Mouse (Mus musculus) myocyte (in vitro differentiated cells): Measurements from ENCODE around the gene Zmynd19. TPM values are rescaled to one million over a fixed set of nuclear protein-coding genes. Genes with fewer than 3 reads are reported as not detected.

Experiments
- H3K27me3 ChIP-seq: one replicate; pipeline ENCODE4 v1.6.1; 2011; ENCODE audit not compliant: control insufficient read depth, insufficient read depth, insufficient read length
- H3K36me3 ChIP-seq: one replicate; pipeline ENCODE4 v1.6.1; 2011; ENCODE audit not compliant: control insufficient read depth, insufficient read depth
- H3K4me2 ChIP-seq: one replicate; pipeline ENCODE4 v1.6.1; 2011; ENCODE audit warnings: low read depth, control low read depth
- H3K4me3 ChIP-seq: one replicate; pipeline ENCODE4 v1.5.1; 2011; ENCODE audit warnings: mild to moderate bottlenecking, control low read depth, moderate library complexity
- H3K79me2 ChIP-seq: one replicate; pipeline ENCODE4 v1.6.1; 2011; ENCODE audit not compliant: control insufficient read depth, insufficient read depth
- H3ac ChIP-seq: one replicate; pipeline ENCODE4 v1.6.1; 2011; ENCODE audit not compliant: control insufficient read depth, insufficient read length
- CEBPB ChIP-seq: IDR thresholded peaks from 2 replicates; pipeline ENCODE4 v1.6.1; 2011; ENCODE audit warnings: mild to moderate bottlenecking, moderate library complexity; ENCODE audit not compliant: poor library complexity, insufficient read depth, severe bottlenecking
- E2F4 ChIP-seq: IDR thresholded peaks from one replicate; pipeline ENCODE4 v1.6.1; 2011; ENCODE audit warnings: mild to moderate bottlenecking, control low read depth, moderate library complexity; ENCODE audit not compliant: insufficient read depth
- MAX ChIP-seq: IDR thresholded peaks from one replicate; pipeline ENCODE4 v1.6.1; 2011; ENCODE audit warnings: low read depth, mild to moderate bottlenecking, control low read depth
- MYOD1 ChIP-seq, 3 experiments: IDR thresholded peaks; one replicate each; pipeline ENCODE4 v1.6.1; 2011; ENCODE audit warnings: control low read depth in 2 of 3, low read depth in 2 of 3, mild to moderate bottlenecking in 2 of 3, moderate library complexity in 1 of 3; ENCODE audit not compliant: insufficient read length in 2 of 3, control insufficient read depth in 1 of 3
- MYOG ChIP-seq, 3 experiments: IDR thresholded peaks; one replicate each; pipeline ENCODE4 v1.6.1; 2011; ENCODE audit warnings: control low read depth in 2 of 3, low read depth in 2 of 3, mild to moderate bottlenecking in 2 of 3; ENCODE audit not compliant: insufficient read length in 2 of 3, control insufficient read depth in 1 of 3, insufficient read depth in 1 of 3
- POLR2A ChIP-seq: IDR thresholded peaks from one replicate; pipeline ENCODE4 v1.6.1; 2011; ENCODE audit warnings: low read depth, mild to moderate bottlenecking, control low read depth, moderate library complexity; ENCODE audit not compliant: insufficient read length
- POLR2AphosphoS2 ChIP-seq: IDR thresholded peaks from one replicate; pipeline ENCODE4 v1.6.1; 2011; ENCODE audit warnings: low read depth, control low read depth; ENCODE audit not compliant: insufficient read length
- REST ChIP-seq: IDR thresholded peaks from one replicate; pipeline ENCODE4 v1.6.1; 2011; ENCODE audit warnings: mild to moderate bottlenecking, control low read depth, moderate library complexity; ENCODE audit not compliant: insufficient read depth, insufficient read length
- SRF ChIP-seq: IDR thresholded peaks from one replicate; pipeline ENCODE4 v1.6.1; 2011; ENCODE audit warnings: low read depth; ENCODE audit not compliant: control insufficient read depth, insufficient read length
- TCF12 ChIP-seq: IDR thresholded peaks from one replicate; pipeline ENCODE4 v1.6.1; 2011; ENCODE audit warnings: mild to moderate bottlenecking, control low read depth; ENCODE audit not compliant: poor library complexity, insufficient read depth, severe bottlenecking
- TCF3 ChIP-seq: IDR thresholded peaks from one replicate; pipeline ENCODE4 v1.6.1; 2011; ENCODE audit warnings: low read depth, control low read depth; ENCODE audit not compliant: insufficient read length
- USF1 ChIP-seq: IDR thresholded peaks from one replicate; pipeline ENCODE4 v1.6.1; 2011; ENCODE audit warnings: low read depth, mild to moderate bottlenecking, control low read depth, moderate library complexity
- polyA plus RNA-seq: library from polyadenylated mRNA; unstranded; fragments of >200 nt; fragmentation: generic; extraction: Trizol; gene quantifications from one replicate; pipeline ENCODE4 v1.2.1, GENCODE M21; 2012; ENCODE audit warnings: missing spikeins

Gene Zmynd19
- polyA plus RNA-seq: 21.7 TPM

GRCm38 (mm10) chr2:24949421-24950188, at the start of gene Zmynd19:
Gene Zmynd19 (plus strand): TSS chr2:24949792.
- H3K27me3 ChIP-seq: peaks cover 14% of the 10 kb centered on the region
- peaks cover 6% of the 10 kb centered on the region for H3K36me3 ChIP-seq
- peak within 1 kb of the TSS; percentile 33 for H3K4me3 ChIP-seq
- peak within 1 kb of the TSS; percentile 96 for H3K4me2 ChIP-seq
- peak within 1 kb of the TSS; percentile 73 for H3ac ChIP-seq
- peaks cover 11% of the 10 kb centered on the region for H3K79me2 ChIP-seq
- TF ChIP-seq MYOD1 (IDR thresholded peaks at IDR 0.05; ENCODE audit: control insufficient read depth in 1 of 3, insufficient read length in 2 of 3, low read depth in 2 of 3) (no peak), MAX (no peak), SRF (peak; percentile 9), TCF3 (no peak), REST (no peak), TCF12 (no peak), POLR2A (peak; percentile 91), MYOG (IDR thresholded peaks at IDR 0.05; ENCODE audit: control insufficient read depth in 1 of 3, insufficient read depth in 1 of 3, insufficient read length in 2 of 3, low read depth in 2 of 3) (peak in 1 of 3 experiments; percentile 11), E2F4 (peak; percentile 65), POLR2AphosphoS2 (peak; percentile 76)

- Histone ChIP-seq H3ac (no peak overlapping the region), H3K4me3 (no peak overlapping the region), H3K4me2 (no peak overlapping the region), H3K36me3 (peaks cover 5% of the 10 kb centered on the region), H3K27me3 (no peaks in the 10 kb centered on the region), H3K79me2 (peaks cover 92% of the 10 kb centered on the region)
- TF ChIP-seq SRF: no peak
- TF ChIP-seq POLR2AphosphoS2: no peak
- no peak for TF ChIP-seq MYOD1 (IDR thresholded peaks at IDR 0.05; ENCODE audit: control insufficient read depth in 1 of 3, insufficient read length in 2 of 3, low read depth in 2 of 3)
- TF ChIP-seq USF1: no peak
- TF ChIP-seq MAX: no peak
- no peak for TF ChIP-seq E2F4
- no peak for TF ChIP-seq TCF12
- TF ChIP-seq MYOG (IDR thresholded peaks at IDR 0.05; ENCODE audit: control insufficient read depth in 1 of 3, insufficient read depth in 1 of 3, insufficient read length in 2 of 3, low read depth in 2 of 3): no peak
- TF ChIP-seq CEBPB: no peak
- no peak for TF ChIP-seq POLR2A
- no peak for TF ChIP-seq TCF3
- no peak for TF ChIP-seq REST
These were observed 48.5 kb upstream of the Zmynd19 start for GRCm38 (mm10) chr2:24901055-24901454.

- no peak overlapping the region for H3K4me3 ChIP-seq
- H3K27me3 ChIP-seq: no peaks in the 10 kb centered on the region
- peaks cover under 1% of the 10 kb centered on the region for H3K36me3 ChIP-seq
- TF ChIP-seq MYOG (IDR thresholded peaks at IDR 0.05; ENCODE audit: control insufficient read depth in 1 of 3, insufficient read depth in 1 of 3, insufficient read length in 2 of 3, low read depth in 2 of 3) (no peak), TCF12 (no peak), USF1 (no peak), TCF3 (no peak), MAX (no peak), POLR2A (no peak), MYOD1 (IDR thresholded peaks at IDR 0.05; ENCODE audit: control insufficient read depth in 1 of 3, insufficient read length in 2 of 3, low read depth in 2 of 3) (no peak), REST (no peak)
- H3K79me2 ChIP-seq: peaks cover 92% of the 10 kb centered on the region
- H3ac ChIP-seq: no peak overlapping the region
- H3K4me2 ChIP-seq: no peak overlapping the region
These were observed 46.6 kb upstream of the Zmynd19 start for GRCm38 (mm10) chr2:24902999-24903398.

GRCm38 (mm10) chr2:24904823-24905652, 44.6 kb upstream of the Zmynd19 start:
- H3K4me3 ChIP-seq: no peak overlapping the region
- H3K79me2 ChIP-seq: peaks cover 100% of the 10 kb centered on the region
- H3K36me3 ChIP-seq: no peaks in the 10 kb centered on the region
- no peak overlapping the region for H3ac ChIP-seq
- H3K4me2 ChIP-seq: no peak overlapping the region
- no peaks in the 10 kb centered on the region for H3K27me3 ChIP-seq
- no peak for TF ChIP-seq TCF3
- no peak for TF ChIP-seq CEBPB
- TF ChIP-seq REST: no peak
- no peak for TF ChIP-seq MYOG (IDR thresholded peaks at IDR 0.05; ENCODE audit: control insufficient read depth in 1 of 3, insufficient read depth in 1 of 3, insufficient read length in 2 of 3, low read depth in 2 of 3)
- no peak for TF ChIP-seq POLR2A
